Mouse (Mus musculus): ENCODE measurements around the gene Tcf20. TPM values are rescaled to one million over a fixed set of nuclear protein-coding genes. Genes with fewer than 3 reads are reported as not detected.

The Tcf20 gene
- polyA plus RNA-seq, 1 experiment from 2014 or later: 13.0 TPM

GRCm38 (mm10) chr15:82924679-82925425 lies 62.8 kb downstream of the Tcf20 start:
- Histone ChIP-seq H3K4me2 (ENCODE audit: low read length) (peak overlapping the region; percentile 31), H3K9ac (ENCODE audit: low read depth, low read length) (no peak overlapping the region; the same call in 1 of the 2 replicates), H3K9me3 (replicated peaks; ENCODE audit: control insufficient read depth, low read length, poor library complexity, severe bottlenecking) (no peaks in the 10 kb centered on the region), H3K27me3 (ENCODE audit: control insufficient read depth, insufficient read depth, low read depth, low read length) (no peaks in the 10 kb centered on the region), H3K36me3 (ENCODE audit: control insufficient read depth, insufficient read depth, low read length) (no peaks in the 10 kb centered on the region), H3K4me3 (ENCODE audit: low read depth, low read length) (no peak overlapping the region), H3K27ac (ENCODE audit: low read length) (peak overlapping the region; percentile 85), H3K4me1 (ENCODE audit: control insufficient read depth, insufficient read depth, low read length) (peaks cover 93% of the 10 kb centered on the region)
- WGBS: 5% methylated on average over 9 of the region's 11 CpGs
- peak; percentile 12; the same call in 1 of the 2 replicates for ATAC-seq

DNA sequence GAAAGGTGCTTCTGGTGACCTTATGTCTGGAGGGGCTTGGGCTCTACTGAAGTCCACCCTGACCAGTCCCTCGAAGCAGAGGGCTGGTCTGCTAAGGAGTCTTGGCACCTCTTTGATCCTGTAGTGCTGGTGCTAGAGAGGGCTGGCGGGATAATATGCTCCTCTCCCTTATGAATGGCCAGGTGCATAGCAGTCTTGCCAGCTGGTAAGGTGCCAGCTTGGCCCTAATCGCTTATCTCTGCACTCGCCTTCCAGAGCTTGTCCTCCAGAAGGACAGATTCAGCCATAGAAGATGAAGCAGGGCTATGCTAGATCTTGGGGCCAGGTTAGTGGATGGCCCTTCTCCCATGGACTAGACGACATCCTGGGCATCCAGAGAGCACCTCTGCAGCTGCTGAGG lies 64.1 kb downstream of the Tcf20 start:
- H3K9ac ChIP-seq (ENCODE audit: low read depth, low read length): no peak overlapping the region; the same call in 1 of the 2 replicates

GRCm38 (mm10) chr15:82922755-82923154 lies 64.9 kb downstream of the Tcf20 start:
- Histone ChIP-seq H3K9me3 (replicated peaks; ENCODE audit: control insufficient read depth, low read length, poor library complexity, severe bottlenecking) (no peaks in the 10 kb centered on the region), H3K27ac (ENCODE audit: low read length) (peak overlapping the region; percentile 78), H3K27me3 (ENCODE audit: control insufficient read depth, insufficient read depth, low read depth, low read length) (no peaks in the 10 kb centered on the region), H3K36me3 (ENCODE audit: control insufficient read depth, insufficient read depth, low read length) (no peaks in the 10 kb centered on the region), H3K9ac (ENCODE audit: low read depth, low read length) (peak overlapping the region; percentile 28; the same call in 1 of the 2 replicates), H3K4me2 (ENCODE audit: low read length) (peak overlapping the region; percentile 29; the same call in 1 of the 2 replicates), H3K4me1 (ENCODE audit: control insufficient read depth, insufficient read depth, low read length) (peaks cover 85% of the 10 kb centered on the region), H3K4me3 (ENCODE audit: low read depth, low read length) (no peak overlapping the region)
- ATAC-seq: no peak
- 59% methylated on average over 4 of the region's 4 CpGs for WGBS

More for the DNA sequence above, 64.1 kb downstream of the Tcf20 start:
- H3K4me2 ChIP-seq (ENCODE audit: low read length): no peak overlapping the region
- H3K27me3 ChIP-seq (ENCODE audit: control insufficient read depth, insufficient read depth, low read depth, low read length): no peaks in the 10 kb centered on the region
- H3K36me3 ChIP-seq (ENCODE audit: control insufficient read depth, insufficient read depth, low read length): no peaks in the 10 kb centered on the region
- H3K4me1 ChIP-seq (ENCODE audit: control insufficient read depth, insufficient read depth, low read length): peaks cover 85% of the 10 kb centered on the region
- no peak overlapping the region for H3K4me3 ChIP-seq (ENCODE audit: low read depth, low read length)
- peak overlapping the region; percentile 85 for H3K27ac ChIP-seq (ENCODE audit: low read length)
- WGBS: 58% methylated on average over 5 of the region's 5 CpGs
- no peaks in the 10 kb centered on the region for H3K9me3 ChIP-seq (replicated peaks; ENCODE audit: control insufficient read depth, low read length, poor library complexity, severe bottlenecking)
- no peak for ATAC-seq

- H3K9ac ChIP-seq (ENCODE audit: low read depth, low read length): 0 out of 2 replicates have a peak overlapping the region, but pooled peaks have one; percentile 40
- H3K4me2 ChIP-seq (ENCODE audit: low read length): peak overlapping the region; percentile 29
- no peak overlapping the region for H3K4me3 ChIP-seq (ENCODE audit: low read depth, low read length)
- WGBS: 20% methylated on average over 12 of the region's 12 CpGs
- no peaks in the 10 kb centered on the region for H3K36me3 ChIP-seq (ENCODE audit: control insufficient read depth, insufficient read depth, low read length)
- no peaks in the 10 kb centered on the region for H3K27me3 ChIP-seq (ENCODE audit: control insufficient read depth, insufficient read depth, low read depth, low read length)
- ATAC-seq: peak; percentile 66
- H3K4me1 ChIP-seq (ENCODE audit: control insufficient read depth, insufficient read depth, low read length): peaks cover 85% of the 10 kb centered on the region
- no peaks in the 10 kb centered on the region for H3K9me3 ChIP-seq (replicated peaks; ENCODE audit: control insufficient read depth, low read length, poor library complexity, severe bottlenecking)
- H3K27ac ChIP-seq (ENCODE audit: low read length): peak overlapping the region; percentile 78
Observed at GRCm38 (mm10) chr15:82922052-82922451, 65.6 kb downstream of the Tcf20 start.

DNA sequence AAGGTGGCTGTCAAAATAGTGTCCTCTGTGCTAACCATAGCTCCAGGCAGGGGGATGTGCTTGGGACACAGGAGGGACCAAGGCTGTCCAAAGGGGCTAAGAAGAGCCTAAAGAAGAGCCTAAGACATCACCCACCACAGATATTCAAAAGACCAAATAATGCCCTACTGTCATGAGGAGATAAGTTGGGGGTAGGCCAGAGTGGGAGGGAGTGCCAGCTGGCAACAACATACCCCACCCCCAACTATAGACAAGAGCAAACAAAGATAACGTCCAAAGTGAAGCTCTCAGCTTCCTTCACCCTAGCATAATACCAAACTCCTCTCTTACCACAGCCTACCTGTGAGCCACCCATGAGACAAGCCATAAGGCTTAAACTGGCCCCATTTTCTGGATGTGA lies 66.1 kb downstream of the Tcf20 start:
- Histone ChIP-seq H3K4me1 (ENCODE audit: control insufficient read depth, insufficient read depth, low read length) (peaks cover 85% of the 10 kb centered on the region), H3K27ac (ENCODE audit: low read length) (peak overlapping the region; percentile 78), H3K4me3 (ENCODE audit: low read depth, low read length) (no peak overlapping the region), H3K36me3 (ENCODE audit: control insufficient read depth, insufficient read depth, low read length) (no peaks in the 10 kb centered on the region), H3K9me3 (replicated peaks; ENCODE audit: control insufficient read depth, low read length, poor library complexity, severe bottlenecking) (no peaks in the 10 kb centered on the region), H3K27me3 (ENCODE audit: control insufficient read depth, insufficient read depth, low read depth, low read length) (no peaks in the 10 kb centered on the region), H3K4me2 (ENCODE audit: low read length) (peak overlapping the region; percentile 40; the same call in 1 of the 2 replicates), H3K9ac (ENCODE audit: low read depth, low read length) (0 out of 2 replicates have a peak overlapping the region, but pooled peaks have one; percentile 36)
- 33% methylated on average over 1 of the region's 1 CpGs for WGBS
- ATAC-seq: no peak

GRCm38 (mm10) chr15:82920895-82921515 lies 66.7 kb downstream of the Tcf20 start:
- no peak overlapping the region for H3K4me3 ChIP-seq (ENCODE audit: low read depth, low read length)
- ATAC-seq: peak; percentile 23; the same call in 1 of the 2 replicates
- H3K4me2 ChIP-seq (ENCODE audit: low read length): peak overlapping the region; percentile 40
- H3K27me3 ChIP-seq (ENCODE audit: control insufficient read depth, insufficient read depth, low read depth, low read length): no peaks in the 10 kb centered on the region
- H3K9ac ChIP-seq (ENCODE audit: low read depth, low read length): peak overlapping the region; percentile 40; the same call in 1 of the 2 replicates
- H3K36me3 ChIP-seq (ENCODE audit: control insufficient read depth, insufficient read depth, low read length): no peaks in the 10 kb centered on the region
- peak overlapping the region; percentile 78 for H3K27ac ChIP-seq (ENCODE audit: low read length)
- 4% methylated on average over 13 of the region's 13 CpGs for WGBS
- no peaks in the 10 kb centered on the region for H3K9me3 ChIP-seq (replicated peaks; ENCODE audit: control insufficient read depth, low read length, poor library complexity, severe bottlenecking)
- H3K4me1 ChIP-seq (ENCODE audit: control insufficient read depth, insufficient read depth, low read length): peaks cover 84% of the 10 kb centered on the region

DNA sequence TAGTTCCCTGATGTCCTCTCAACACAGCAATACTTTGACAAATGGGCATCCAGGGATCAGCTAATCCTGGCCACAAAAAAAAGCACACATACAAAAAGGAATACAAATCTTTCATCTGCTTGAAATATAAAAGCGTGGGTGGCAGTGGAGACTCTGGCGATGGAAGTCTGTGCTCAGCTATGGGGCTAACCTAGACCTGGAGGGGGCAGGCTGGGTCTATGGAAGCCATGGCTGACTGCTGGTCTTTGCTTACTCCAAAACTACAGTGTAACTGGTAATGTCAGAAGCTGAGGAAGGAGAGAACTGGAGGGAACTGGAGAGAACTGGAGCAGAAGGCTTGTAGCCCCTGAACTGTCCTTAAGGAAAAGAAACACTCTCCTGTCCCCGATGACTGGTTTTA lies 69.7 kb downstream of the Tcf20 start:
- Histone ChIP-seq H3K4me1 (ENCODE audit: control insufficient read depth, insufficient read depth, low read length) (peaks cover 65% of the 10 kb centered on the region), H3K9ac (ENCODE audit: low read depth, low read length) (peak overlapping the region; percentile 50), H3K4me2 (ENCODE audit: low read length) (peak overlapping the region; percentile 53), H3K27me3 (ENCODE audit: control insufficient read depth, insufficient read depth, low read depth, low read length) (no peaks in the 10 kb centered on the region), H3K4me3 (ENCODE audit: low read depth, low read length) (no peak overlapping the region), H3K36me3 (ENCODE audit: control insufficient read depth, insufficient read depth, low read length) (no peaks in the 10 kb centered on the region), H3K27ac (ENCODE audit: low read length) (peak overlapping the region; percentile 84), H3K9me3 (replicated peaks; ENCODE audit: control insufficient read depth, low read length, poor library complexity, severe bottlenecking) (no peaks in the 10 kb centered on the region)
- 41% methylated on average over 3 of the region's 3 CpGs for WGBS
- no peak for ATAC-seq

GRCm38 (mm10) chr15:82917207-82917844 lies 70.3 kb downstream of the Tcf20 start:
- H3K4me1 ChIP-seq (ENCODE audit: control insufficient read depth, insufficient read depth, low read length): peaks cover 65% of the 10 kb centered on the region
- no peaks in the 10 kb centered on the region for H3K27me3 ChIP-seq (ENCODE audit: control insufficient read depth, insufficient read depth, low read depth, low read length)
- no peaks in the 10 kb centered on the region for H3K9me3 ChIP-seq (replicated peaks; ENCODE audit: control insufficient read depth, low read length, poor library complexity, severe bottlenecking)
- 8% methylated on average over 28 of the region's 28 CpGs for WGBS
- peak overlapping the region; percentile 50 for H3K9ac ChIP-seq (ENCODE audit: low read depth, low read length)
- H3K27ac ChIP-seq (ENCODE audit: low read length): peak overlapping the region; percentile 84
- H3K4me2 ChIP-seq (ENCODE audit: low read length): peak overlapping the region; percentile 53
- peak overlapping the region; percentile 27 for H3K4me3 ChIP-seq (ENCODE audit: low read depth, low read length)
- no peaks in the 10 kb centered on the region for H3K36me3 ChIP-seq (ENCODE audit: control insufficient read depth, insufficient read depth, low read length)
- ATAC-seq: peak; percentile 30

Data from midbrain, embryonic 16.5 days (tissue).